Mouse (Mus musculus): ENCODE results near the gene Nrarp. TPM values are rescaled to one million over a fixed set of nuclear protein-coding genes. Genes with fewer than 3 reads are reported as not detected.

Gene Nrarp
- polyA plus RNA-seq, 1 experiment from 2014 or later: 1.3 TPM

GRCm38 (mm10) chr2:25231038-25231437 lies 50.5 kb downstream of the Nrarp start:
- no peaks in the 10 kb centered on the region for H3K9me3 ChIP-seq (ENCODE audit: low read length)
- H3K36me3 ChIP-seq (replicated peaks; ENCODE audit: insufficient read depth, low read length): no peaks in the 10 kb centered on the region
- H3K4me1 ChIP-seq (ENCODE audit: insufficient read depth): peaks cover 6% of the 10 kb centered on the region
- H3K4me2 ChIP-seq (ENCODE audit: low read depth, low read length): no peak overlapping the region
- H3K9ac ChIP-seq (replicated peaks): no peak overlapping the region
- no peaks in the 10 kb centered on the region for H3K27me3 ChIP-seq (ENCODE audit: insufficient read depth, low read length)
- no peak for TF ChIP-seq CTCF (IDR thresholded peaks at IDR 0.05; ENCODE audit: low read depth)
- TF ChIP-seq EP300 (IDR thresholded peaks at IDR 0.05; ENCODE audit: low read depth): no peak
- no peak for DNase-seq
- no peak for ATAC-seq
- H3K4me3 ChIP-seq (ENCODE audit: low read depth, low read length): no peak overlapping the region
- no peak overlapping the region for H3K27ac ChIP-seq (ENCODE audit: low read depth)
- WGBS (ENCODE audit: insufficient replicate concordance): 59% methylated on average over 12 of the region's 12 CpGs

Other genes with a start within 250 kb of the Nrarp start
- gene Arrdc1, start 245.5 kb upstream of the Nrarp start, polyA plus RNA-seq (2015; fragmentation: Nextera tagmentation; extraction: Ambion mirVana): 16.2 and 16.7 TPM in 2 replicates
- gene Zmynd19, start 231.0 kb upstream of the Nrarp start, polyA plus RNA-seq (2015; fragmentation: Nextera tagmentation; extraction: Ambion mirVana): 6.2 and 6.5 TPM in 2 replicates
- 6.4 and 7.0 TPM in 2 replicates for gene Dph7, start 218.4 kb upstream of the Nrarp start, polyA plus RNA-seq (2015; fragmentation: Nextera tagmentation; extraction: Ambion mirVana)
- gene Mrpl41, start 205.7 kb upstream of the Nrarp start, polyA plus RNA-seq (2015; fragmentation: Nextera tagmentation; extraction: Ambion mirVana): 81.8 and 83.1 TPM in 2 replicates
- gene Pnpla7, start 204.7 kb upstream of the Nrarp start, polyA plus RNA-seq (2015; fragmentation: Nextera tagmentation; extraction: Ambion mirVana): 52.9 and 64.5 TPM in 2 replicates
- gene Nsmf, start 126.4 kb upstream of the Nrarp start, polyA plus RNA-seq (2015; fragmentation: Nextera tagmentation; extraction: Ambion mirVana): 29.0 and 32.1 TPM in 2 replicates
- gene Entpd8, start 100.5 kb upstream of the Nrarp start, polyA plus RNA-seq (2015; fragmentation: Nextera tagmentation; extraction: Ambion mirVana): 23.8 and 25.9 TPM in 2 replicates
- gene Noxa1, start 85.6 kb upstream of the Nrarp start, polyA plus RNA-seq (2015; fragmentation: Nextera tagmentation; extraction: Ambion mirVana): 0.52 and 0.59 TPM in 2 replicates
- gene Tor4a, start 16.1 kb downstream of the Nrarp start, polyA plus RNA-seq (2015; fragmentation: Nextera tagmentation; extraction: Ambion mirVana): 5.4 and 6.0 TPM in 2 replicates
- 19.3 and 22.3 TPM in 2 replicates for gene Nelfb, start 30.7 kb downstream of the Nrarp start, polyA plus RNA-seq (2015; fragmentation: Nextera tagmentation; extraction: Ambion mirVana)
- not detected in 2 replicates for gene Stpg3, start 33.9 kb downstream of the Nrarp start, polyA plus RNA-seq (2015; fragmentation: Nextera tagmentation; extraction: Ambion mirVana)
- gene Fam166a, start 38.0 kb downstream of the Nrarp start, polyA plus RNA-seq (2015; fragmentation: Nextera tagmentation; extraction: Ambion mirVana): not detected in 2 replicates
- 263 and 294 TPM in 2 replicates for gene Tubb4b, start 43.9 kb downstream of the Nrarp start, polyA plus RNA-seq (2015; fragmentation: Nextera tagmentation; extraction: Ambion mirVana)
- not detected in 2 replicates for gene Slc34a3, start 53.6 kb downstream of the Nrarp start, polyA plus RNA-seq (2015; fragmentation: Nextera tagmentation; extraction: Ambion mirVana)
- not detected in 2 replicates for gene Rnf224, start 56.0 kb downstream of the Nrarp start, polyA plus RNA-seq (2015; fragmentation: Nextera tagmentation; extraction: Ambion mirVana)
- 0.11 TPM in 1 of 2 replicates, not detected in the other for gene Rnf208, start 61.5 kb downstream of the Nrarp start, polyA plus RNA-seq (2015; fragmentation: Nextera tagmentation; extraction: Ambion mirVana)
- not detected in 2 replicates for gene Cysrt1, start 61.7 kb downstream of the Nrarp start, polyA plus RNA-seq (2015; fragmentation: Nextera tagmentation; extraction: Ambion mirVana)
- gene AL732309.1, start 66.1 kb downstream of the Nrarp start, polyA plus RNA-seq (2015; fragmentation: Nextera tagmentation; extraction: Ambion mirVana): 1.2 and 1.4 TPM in 2 replicates
- gene Tmem203, start 74.7 kb downstream of the Nrarp start, polyA plus RNA-seq (2015; fragmentation: Nextera tagmentation; extraction: Ambion mirVana): 34.0 and 37.1 TPM in 2 replicates
- gene Tprn, start 81.9 kb downstream of the Nrarp start, polyA plus RNA-seq (2015; fragmentation: Nextera tagmentation; extraction: Ambion mirVana): 5.3 TPM in 2 replicates
- gene Ssna1, start 91.7 kb downstream of the Nrarp start, polyA plus RNA-seq (2015; fragmentation: Nextera tagmentation; extraction: Ambion mirVana): 77.2 and 81.7 TPM in 2 replicates
- gene Anapc2, start 91.7 kb downstream of the Nrarp start, polyA plus RNA-seq (2015; fragmentation: Nextera tagmentation; extraction: Ambion mirVana): 19.8 and 22.8 TPM in 2 replicates
- gene Tmem210, start 107.4 kb downstream of the Nrarp start, polyA plus RNA-seq (2015; fragmentation: Nextera tagmentation; extraction: Ambion mirVana): not detected in 2 replicates
- not detected in 2 replicates for gene Lrrc26, start 109.2 kb downstream of the Nrarp start, polyA plus RNA-seq (2015; fragmentation: Nextera tagmentation; extraction: Ambion mirVana)
- gene Grin1, start 138.4 kb downstream of the Nrarp start, polyA plus RNA-seq (2015; fragmentation: Nextera tagmentation; extraction: Ambion mirVana): not detected in 2 replicates
- 15.7 and 16.5 TPM in 2 replicates for gene Man1b1, start 151.6 kb downstream of the Nrarp start, polyA plus RNA-seq (2015; fragmentation: Nextera tagmentation; extraction: Ambion mirVana)
- 12.8 and 15.4 TPM in 2 replicates for gene Dpp7, start 175.6 kb downstream of the Nrarp start, polyA plus RNA-seq (2015; fragmentation: Nextera tagmentation; extraction: Ambion mirVana)
- gene Uap1l1, start 184.9 kb downstream of the Nrarp start, polyA plus RNA-seq (2015; fragmentation: Nextera tagmentation; extraction: Ambion mirVana): 18.7 and 19.4 TPM in 2 replicates
- 5.5 and 7.4 TPM in 2 replicates for gene Sapcd2, start 191.6 kb downstream of the Nrarp start, polyA plus RNA-seq (2015; fragmentation: Nextera tagmentation; extraction: Ambion mirVana)
- gene Entpd2, start 215.1 kb downstream of the Nrarp start, polyA plus RNA-seq (2015; fragmentation: Nextera tagmentation; extraction: Ambion mirVana): 2.9 and 3.6 TPM in 2 replicates
- 5.2 and 5.4 TPM in 2 replicates for gene Npdc1, start 218.6 kb downstream of the Nrarp start, polyA plus RNA-seq (2015; fragmentation: Nextera tagmentation; extraction: Ambion mirVana)
- gene Fut7, start 242.5 kb downstream of the Nrarp start, polyA plus RNA-seq (2015; fragmentation: Nextera tagmentation; extraction: Ambion mirVana): 0.78 and 0.97 TPM in 2 replicates
- 0.71 and 0.87 TPM in 2 replicates for gene Abca2, start 247.9 kb downstream of the Nrarp start, polyA plus RNA-seq (2015; fragmentation: Nextera tagmentation; extraction: Ambion mirVana)